Mouse (Mus musculus): ENCODE measurements around the gene Iqcf3.

The Iqcf3 gene

GRCm38 (mm10) chr9:106456325-106457162, 104.9 kb downstream of the Iqcf3 start:
- no peak for DNase-seq (ENCODE audit: extremely low read depth, low read depth)

GRCm38 (mm10) chr9:106454888-106455681, 106.3 kb downstream of the Iqcf3 start:
- no peak for DNase-seq (ENCODE audit: extremely low read depth, low read depth)

- no peak for DNase-seq (ENCODE audit: extremely low read depth, low read depth)
Observed at GRCm38 (mm10) chr9:106454071-106454761, 107.2 kb downstream of the Iqcf3 start.

GRCm38 (mm10) chr9:106453271-106454070, 108.0 kb downstream of the Iqcf3 start, which contains the start of gene Pcbp4:
Gene Pcbp4 (plus strand): TSS chr9:106453291.
- DNase-seq (ENCODE audit: extremely low read depth, low read depth), result no peak

Measured in MEL-GATA-1-ER (cell line).